Mouse (Mus musculus) urinary bladder, postnatal 25 days (tissue): Measurements from ENCODE around the gene Nek11.
"Not testable (repeated sequence)": the region's sequence is repeated elsewhere in the genome, so short reads cannot be mapped to it uniquely, and the experiment has no call there.

Experiments
- DNase-seq: peaks from one replicate; pipeline ENCODE4 v3.0.0; 2022; ENCODE audit warnings: low spot score

The Nek11 gene

DNA sequence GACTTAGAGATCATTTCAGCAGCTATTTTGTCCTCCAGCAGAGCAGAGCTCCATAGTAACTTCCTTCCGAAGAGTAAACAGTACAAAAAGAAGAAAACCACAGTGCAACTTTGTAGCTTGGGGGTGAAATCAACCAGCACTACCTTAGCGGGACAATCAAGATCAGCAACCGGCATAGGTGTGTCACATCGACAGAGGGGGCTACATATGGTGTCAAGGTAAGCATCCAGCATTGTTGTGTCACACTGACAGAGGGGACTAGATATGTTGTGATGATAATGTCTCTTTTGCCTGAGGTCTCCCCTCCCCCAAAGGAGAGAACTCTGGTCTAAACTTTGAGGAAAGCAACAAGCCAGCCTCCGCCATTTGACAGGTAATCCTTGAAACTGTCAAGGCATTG is 260.8 kb downstream of the Nek11 start:
- no peak for DNase-seq

DNA sequence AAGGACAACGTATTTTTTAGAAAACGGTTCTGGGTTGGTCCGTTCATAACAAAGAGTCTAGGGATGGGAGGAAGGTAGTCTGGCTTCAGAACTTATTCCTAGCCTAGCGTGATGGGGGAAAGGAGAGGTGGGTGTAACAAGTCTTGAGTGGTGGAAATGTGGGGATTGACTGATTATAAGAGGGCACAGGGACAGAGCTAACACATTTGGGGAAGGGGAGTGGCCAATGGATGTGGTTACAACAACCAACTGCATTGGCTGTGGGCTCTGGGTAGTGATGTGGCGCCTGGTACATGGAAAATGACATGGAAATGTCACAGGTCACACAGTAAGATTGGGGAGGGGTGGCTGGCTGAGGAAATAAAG is 263.3 kb downstream of the Nek11 start:
- DNase-seq = no peak

DNA sequence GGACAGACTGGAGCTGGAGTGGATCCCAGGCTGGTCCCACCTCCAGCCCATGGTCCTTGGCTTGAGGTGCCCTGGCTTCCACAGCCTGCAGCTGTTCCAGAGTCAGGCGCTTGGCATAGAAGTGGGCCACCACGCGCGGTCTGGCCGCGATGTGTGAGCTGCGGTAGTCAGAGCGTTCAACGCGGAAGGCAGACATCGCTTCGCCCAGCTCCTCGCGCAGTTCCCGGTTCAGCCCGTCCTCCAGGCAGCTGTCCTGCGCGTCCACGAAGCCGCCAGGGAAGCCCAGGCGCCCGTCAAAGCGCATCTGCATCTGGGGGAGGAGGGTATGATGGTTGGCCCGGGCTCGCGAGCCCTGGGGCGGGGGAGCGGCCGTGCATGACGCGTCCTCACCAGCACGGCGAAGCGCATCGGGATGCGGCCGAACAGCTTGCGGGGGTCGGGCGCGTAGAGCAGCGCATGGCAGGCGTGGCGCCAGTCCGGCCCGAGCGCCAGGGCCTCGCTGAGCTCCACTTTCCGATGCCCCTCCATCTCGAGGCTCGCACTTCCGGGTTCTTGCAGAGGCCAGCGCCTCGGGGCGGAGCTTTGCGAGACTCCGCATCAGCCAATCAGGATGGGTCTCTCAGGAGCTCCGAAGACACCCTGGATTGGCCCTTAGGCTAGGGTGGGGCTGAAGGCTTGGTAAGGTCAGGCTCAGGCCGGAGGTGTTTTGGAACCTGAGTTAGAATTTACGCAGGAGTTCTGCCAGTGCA is 263.9 kb downstream of the Nek11 start, which contains the start of gene Nudt16:
TSS of gene Nudt16 (minus strand) at position 572 of the 749 bp plus-strand sequence.
- peak; percentile 82 for DNase-seq

DNA sequence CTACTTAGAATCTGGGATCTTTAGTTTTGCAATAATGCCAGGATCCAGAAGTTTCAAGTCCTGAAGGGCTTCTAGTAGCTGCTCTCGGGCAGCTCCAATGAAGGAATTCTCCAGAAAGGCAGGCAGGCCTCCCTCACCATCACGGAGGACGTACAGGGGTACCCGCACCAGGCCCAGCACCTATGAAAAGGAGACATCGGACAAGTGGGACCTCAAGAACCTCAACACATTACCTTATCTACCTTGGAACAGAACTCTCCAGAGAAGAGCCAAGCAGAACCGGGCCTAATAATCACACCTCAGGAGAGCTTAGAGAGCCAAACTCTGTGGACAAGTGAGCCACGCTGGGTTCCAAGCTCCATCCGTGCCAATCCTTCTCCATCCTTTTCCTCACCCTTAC is 265.0 kb downstream of the Nek11 start:
- no peak for DNase-seq

DNA sequence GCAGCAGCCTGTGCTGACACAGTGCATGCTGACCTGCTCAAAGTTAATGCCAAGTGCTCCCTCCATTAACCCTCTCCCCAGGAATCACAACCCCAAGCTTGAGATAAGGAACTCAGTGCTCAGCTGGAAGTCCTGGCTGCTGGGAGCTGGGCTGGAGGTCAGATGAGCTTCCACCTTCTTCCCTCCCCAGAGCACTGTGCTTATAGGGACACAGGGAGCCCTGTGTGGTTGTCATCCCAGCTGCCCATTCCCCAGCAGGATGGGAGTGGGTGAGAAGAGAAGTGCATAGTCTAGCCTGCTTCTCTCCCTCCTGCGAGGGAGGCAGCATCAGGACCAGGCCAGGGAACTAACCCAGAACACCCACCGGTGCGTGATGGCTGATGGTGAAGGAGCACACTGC is 270.1 kb downstream of the Nek11 start:
- DNase-seq = not testable (repeated sequence)
